Mouse (Mus musculus): Measurements from ENCODE around the gene Atp9a.

The Atp9a gene

GRCm38 (mm10) chr2:168633301-168633816 lies 108.8 kb downstream of the Atp9a start:
- DNase-seq, result no peak

- DNase-seq, result no peak
Measured at GRCm38 (mm10) chr2:168632543-168632942, 109.7 kb downstream of the Atp9a start.

- DNase-seq, result peak; percentile 88
Measured at GRCm38 (mm10) chr2:168628787-168629186, 113.4 kb downstream of the Atp9a start.

GRCm38 (mm10) chr2:168627829-168628770 lies 114.1 kb downstream of the Atp9a start:
- no peak for DNase-seq

- no peak for DNase-seq
Measured at GRCm38 (mm10) chr2:168626385-168626784, 115.8 kb downstream of the Atp9a start.

GRCm38 (mm10) chr2:168625091-168625490 lies 117.1 kb downstream of the Atp9a start:
- DNase-seq, result no peak

- DNase-seq, result no peak
Measured at GRCm38 (mm10) chr2:168621111-168621802, 121.0 kb downstream of the Atp9a start.

- no peak for DNase-seq
Measured at GRCm38 (mm10) chr2:168618205-168618717, 123.9 kb downstream of the Atp9a start.

GRCm38 (mm10) chr2:168615160-168615559 lies 127.0 kb downstream of the Atp9a start:
- DNase-seq, result no peak

GRCm38 (mm10) chr2:168614170-168614872 lies 127.9 kb downstream of the Atp9a start:
- DNase-seq, result no peak

GRCm38 (mm10) chr2:168613092-168613880 lies 128.9 kb downstream of the Atp9a start:
- peak; percentile 22 for DNase-seq

- no peak for DNase-seq
Measured at GRCm38 (mm10) chr2:168610941-168611340, 131.3 kb downstream of the Atp9a start.

- no peak for DNase-seq
Measured at GRCm38 (mm10) chr2:168609653-168610248, 132.5 kb downstream of the Atp9a start.

GRCm38 (mm10) chr2:168608125-168608564 lies 134.1 kb downstream of the Atp9a start:
- no peak for DNase-seq

GRCm38 (mm10) chr2:168604655-168605070 lies 137.5 kb downstream of the Atp9a start:
- no peak for DNase-seq

- no peak for DNase-seq
Measured at GRCm38 (mm10) chr2:168602387-168602741, 139.8 kb downstream of the Atp9a start.

- DNase-seq, result no peak
Measured at GRCm38 (mm10) chr2:168601491-168602386, 140.5 kb downstream of the Atp9a start, which contains the start of gene Nfatc2. Gene Nfatc2 (minus strand): TSS chr2:168601657.

GRCm38 (mm10) chr2:168600750-168601490 lies 141.3 kb downstream of the Atp9a start:
- no peak for DNase-seq

- peak; percentile 49 for DNase-seq
Measured at GRCm38 (mm10) chr2:168595693-168596092, 146.5 kb downstream of the Atp9a start.

GRCm38 (mm10) chr2:168593676-168594075 lies 148.5 kb downstream of the Atp9a start:
- no peak for DNase-seq

All from thymus, postnatal 14 days (tissue).